Mouse (Mus musculus) neural tube, embryonic 10.5 days (tissue): Measurements from ENCODE around the gene Epb41.
A peak's percentile ranks its signal among the peaks of the same experiment; 100 is the strongest.

Experiments used
- DNase-seq: peaks from one replicate; pipeline ENCODE4 v3.0.0-alpha.2; 2017; ENCODE audit warnings: low spot score; ENCODE audit errors: extremely low spot score

The Epb41 gene

DNA sequence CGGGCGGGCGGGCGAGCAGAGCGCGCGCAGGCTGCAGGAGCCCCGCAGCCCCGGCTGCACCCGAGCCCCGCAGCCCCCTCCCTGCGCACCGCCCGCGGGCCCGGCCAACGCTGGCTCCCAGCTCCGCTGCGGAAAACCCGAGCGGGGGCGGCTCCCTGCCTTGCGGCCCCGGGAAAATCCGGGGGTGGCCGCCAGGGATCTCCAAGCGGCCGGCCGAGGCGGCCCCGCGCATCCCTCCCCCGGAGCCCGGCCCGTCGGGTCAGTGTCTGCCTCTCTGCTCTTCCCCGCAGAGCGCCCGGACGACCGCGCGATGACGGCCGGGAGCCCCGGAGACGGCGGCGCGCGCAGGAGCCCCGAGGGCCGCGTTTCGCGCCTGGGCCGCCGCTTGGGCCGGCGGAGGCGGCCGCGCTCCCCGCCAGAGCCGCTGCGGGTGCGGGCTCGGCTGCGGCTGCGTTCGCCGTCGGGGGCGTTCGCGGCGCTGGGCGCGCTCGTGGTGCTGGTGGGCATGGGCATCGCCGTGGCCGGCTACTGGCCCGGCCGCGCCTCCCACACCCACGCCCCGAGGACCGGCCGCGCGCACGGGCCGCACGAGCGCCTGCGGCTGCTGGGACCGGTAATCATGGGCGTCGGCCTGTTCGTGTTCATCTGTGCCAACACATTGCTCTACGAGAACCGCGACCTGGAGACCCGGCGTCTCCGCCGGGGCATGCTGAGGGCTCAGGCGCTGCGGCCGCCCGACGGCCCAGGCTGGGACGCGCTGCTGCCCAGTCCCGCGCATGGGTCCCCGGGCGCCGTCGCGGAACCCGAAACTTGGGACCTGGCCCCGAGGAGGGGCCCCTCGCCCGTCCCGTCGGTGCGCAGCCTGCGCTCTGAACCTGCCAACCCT lies 153.4 kb downstream of the Epb41 start, which contains the start of gene Tmem200b:
Gene Tmem200b, plus strand, starts transcription at position 311 of the 886 bp plus-strand sequence.
- DNase-seq = peak; percentile 54

- DNase-seq = peak; percentile 81
These were observed 154.3 kb downstream of the Epb41 start for GRCm38 (mm10) chr4:131920595-131921351.

GRCm38 (mm10) chr4:131920141-131920594 lies 155.0 kb downstream of the Epb41 start:
- DNase-seq = peak; percentile 73

DNA sequence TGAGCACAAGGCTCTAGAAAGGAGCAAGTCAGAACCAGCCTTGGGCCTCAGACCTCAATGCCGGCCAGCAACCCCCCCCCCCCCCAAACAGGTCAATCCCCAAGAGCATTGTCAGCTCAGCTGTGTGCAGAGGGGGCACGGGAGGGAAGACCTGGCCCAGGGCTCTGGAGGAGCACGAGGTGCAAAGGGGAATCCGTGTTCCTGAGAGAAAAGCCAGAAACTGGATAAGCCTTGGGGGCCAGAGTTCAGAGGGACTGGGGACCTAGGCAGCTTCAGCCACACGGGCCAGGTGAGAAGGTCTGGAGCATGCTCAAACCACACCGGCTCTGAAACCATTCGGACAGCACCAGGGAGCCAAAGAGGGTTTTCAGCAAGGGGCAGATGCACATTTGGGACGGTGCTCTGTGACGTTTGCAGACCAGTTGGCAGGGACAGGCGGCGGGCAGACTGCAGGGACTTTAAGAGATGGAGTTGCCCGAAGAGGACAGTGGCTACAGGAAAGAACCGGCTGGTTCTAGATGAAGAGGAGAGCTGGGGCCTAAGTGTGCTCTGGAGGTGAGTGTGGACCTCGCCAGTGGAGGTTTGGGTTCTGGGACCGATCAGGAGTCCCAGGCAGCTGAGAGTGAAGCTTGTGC lies 155.5 kb downstream of the Epb41 start:
- peak; percentile 53 for DNase-seq

GRCm38 (mm10) chr4:131918711-131919500 lies 156.2 kb downstream of the Epb41 start:
- peak; percentile 79 for DNase-seq

DNA sequence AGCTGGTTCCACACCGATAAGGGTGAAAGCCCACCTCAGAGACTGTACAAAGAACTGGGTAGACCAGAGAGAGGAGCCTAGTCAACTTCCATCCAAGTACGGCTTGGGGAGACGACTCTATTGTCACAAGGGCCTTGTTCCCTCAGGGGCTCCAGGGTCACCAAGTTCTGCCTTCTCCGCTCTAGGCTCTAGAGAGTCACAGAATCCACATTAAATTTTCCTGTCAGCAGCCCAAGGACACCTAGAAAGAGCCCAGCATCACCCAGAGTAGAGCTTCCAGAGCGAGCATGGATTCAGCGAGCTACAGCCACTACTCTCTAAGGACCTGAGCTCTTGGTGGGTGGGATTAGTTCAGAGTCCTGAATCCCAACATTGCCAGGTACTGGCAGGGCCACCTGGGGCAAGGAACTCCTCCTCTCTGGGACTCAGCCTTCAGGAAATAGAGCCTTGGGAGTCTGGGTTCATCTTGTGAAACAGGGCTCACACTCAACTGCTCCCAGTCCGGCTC lies 157.0 kb downstream of the Epb41 start:
- DNase-seq = no peak

DNA sequence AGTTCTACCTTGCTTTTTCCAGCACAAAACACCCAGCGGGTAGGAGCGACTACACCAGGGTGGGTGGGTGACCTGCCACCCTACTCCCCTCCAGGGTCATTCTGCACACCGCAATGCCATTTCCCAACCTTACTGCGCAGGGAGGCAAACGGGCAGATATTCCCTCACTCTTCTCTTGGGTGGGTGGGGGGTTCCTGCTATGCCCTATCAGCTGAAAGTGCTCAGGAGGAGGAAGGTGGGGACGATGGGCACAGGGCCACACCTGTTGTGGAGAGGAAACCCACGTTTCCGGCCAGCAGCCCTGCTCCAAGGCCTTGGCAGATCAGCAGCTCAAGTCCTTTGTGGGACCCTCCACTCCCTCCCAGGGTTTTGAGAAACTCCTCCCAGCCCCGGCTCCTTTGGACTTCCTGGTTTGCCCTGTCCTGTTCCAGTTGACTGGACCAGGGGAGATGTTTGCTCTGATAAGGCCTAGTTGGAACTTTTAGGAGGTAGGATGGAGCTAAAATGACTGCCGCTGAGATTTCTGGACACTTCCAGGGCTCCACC lies 158.0 kb downstream of the Epb41 start:
- no peak for DNase-seq

DNA sequence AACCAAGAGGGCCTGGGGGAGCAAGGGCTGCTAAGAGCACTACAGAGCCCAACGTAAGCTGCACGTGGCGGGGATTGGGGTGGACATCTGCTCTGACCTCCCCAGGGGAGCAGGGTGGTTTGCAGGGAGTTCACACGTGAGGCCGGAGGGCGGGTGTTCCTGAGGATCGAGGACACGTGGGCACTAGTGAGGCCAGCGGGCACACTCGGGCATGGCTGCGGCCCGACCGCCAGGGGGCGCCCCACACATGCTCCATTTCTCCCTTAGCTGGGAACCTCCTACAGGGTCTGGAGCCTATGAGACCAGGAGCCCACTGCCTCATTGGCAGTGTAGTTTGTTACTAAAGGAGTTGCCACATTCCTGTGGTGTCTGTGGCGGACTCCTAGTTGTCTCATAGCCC lies 158.7 kb downstream of the Epb41 start:
- peak; percentile 83 for DNase-seq

DNA sequence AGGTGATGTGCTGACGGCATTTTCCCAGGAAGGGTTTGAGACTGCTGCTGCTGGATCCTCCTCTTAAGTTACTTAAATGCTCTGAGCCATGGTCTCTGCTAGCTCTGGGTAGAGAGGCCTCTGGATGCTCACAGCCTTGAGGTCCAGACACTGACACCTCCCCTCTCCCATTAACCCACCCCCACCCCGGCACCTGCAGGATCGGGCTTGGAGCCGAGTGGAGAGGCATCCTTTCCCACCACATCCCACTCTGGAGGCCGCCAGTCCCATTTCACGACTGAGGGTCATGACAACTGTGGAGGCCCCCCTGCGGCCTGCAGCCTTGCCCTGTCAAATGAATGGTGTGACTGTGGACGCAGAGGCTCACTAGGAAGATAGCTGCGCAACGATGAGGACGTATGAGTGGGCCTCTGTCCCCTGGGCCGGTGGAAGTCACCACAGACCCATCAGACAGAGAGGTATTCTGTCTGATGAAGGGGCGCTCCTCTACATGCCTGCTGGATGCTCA lies 159.2 kb downstream of the Epb41 start:
- peak; percentile 35 for DNase-seq

DNA sequence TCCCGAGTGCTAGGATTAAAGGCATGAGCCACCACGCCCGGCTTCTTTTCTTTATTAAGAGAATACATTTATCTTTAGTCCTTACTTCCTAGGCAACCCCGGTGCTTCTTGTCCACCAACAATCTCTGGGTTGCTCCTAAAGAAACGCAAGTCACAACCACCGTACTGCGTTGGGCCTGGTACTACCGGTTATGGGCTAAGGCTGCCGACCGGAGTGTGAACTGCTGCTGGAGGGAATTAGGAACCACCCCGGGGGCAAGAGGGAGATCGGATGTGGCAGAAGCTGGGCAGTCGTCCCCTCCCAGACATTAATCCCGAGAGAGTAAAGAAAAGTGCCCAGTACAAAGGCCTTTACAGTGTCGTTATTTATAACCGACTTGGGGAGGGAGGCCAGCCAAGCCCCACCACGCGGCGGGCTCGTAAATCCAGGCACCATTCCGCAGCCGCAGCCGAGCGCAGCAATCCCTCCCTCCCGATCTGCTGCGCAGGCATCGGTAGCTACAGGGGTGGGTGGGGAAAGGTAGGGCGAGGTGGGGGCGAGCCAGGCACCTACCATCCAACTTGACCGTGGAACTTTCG lies 160.1 kb downstream of the Epb41 start:
- peak; percentile 67 for DNase-seq

DNA sequence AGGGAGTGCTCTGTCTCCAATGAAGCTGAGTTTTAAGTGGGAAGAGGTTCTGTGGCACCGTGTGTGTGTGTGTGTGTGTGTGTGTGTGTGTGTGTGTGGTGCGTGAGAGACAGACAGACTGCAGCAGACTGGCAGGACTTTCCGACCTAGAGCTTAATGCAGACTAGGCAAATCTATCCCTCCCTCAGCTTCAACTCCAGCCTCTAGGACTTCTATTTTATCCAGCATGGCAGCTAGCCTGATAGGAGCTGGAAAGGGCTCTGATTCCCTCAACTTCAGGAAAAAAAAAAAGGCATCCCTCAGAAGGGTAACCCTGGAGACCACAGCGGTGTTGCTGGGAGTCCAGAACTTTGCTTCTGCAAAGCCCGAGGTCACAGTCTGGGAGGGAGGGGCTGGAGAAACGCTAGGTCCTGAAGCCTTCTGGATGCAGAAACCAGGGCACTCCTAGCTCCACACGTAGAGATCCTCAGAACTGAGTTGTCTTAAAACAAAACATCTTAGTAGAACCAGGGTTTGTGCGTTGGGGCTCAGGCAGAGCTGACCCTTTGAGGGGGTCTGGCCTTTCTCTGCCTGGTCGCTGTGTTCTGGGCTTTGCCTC lies 161.0 kb downstream of the Epb41 start:
- peak; percentile 31 for DNase-seq

DNA sequence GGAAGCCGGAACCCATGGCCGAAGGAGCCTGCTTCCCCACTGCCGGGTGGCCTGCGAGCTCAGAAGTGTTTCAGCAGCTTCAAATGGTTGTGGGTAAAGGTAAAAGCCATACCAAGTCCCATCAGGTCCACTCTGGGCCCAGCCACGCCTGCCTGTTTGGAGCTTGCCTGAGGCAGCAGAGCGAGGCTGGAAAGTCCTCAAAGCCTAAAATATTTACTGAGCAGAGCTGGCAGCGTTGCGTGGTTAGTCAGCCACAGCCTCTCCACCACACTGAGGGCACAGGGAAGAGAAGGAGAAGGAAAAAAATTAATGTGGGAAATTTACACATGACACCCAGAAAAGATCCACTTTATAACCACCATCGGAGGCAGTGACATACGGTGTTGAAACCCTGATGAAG lies 161.6 kb downstream of the Epb41 start:
- DNase-seq = no peak

DNA sequence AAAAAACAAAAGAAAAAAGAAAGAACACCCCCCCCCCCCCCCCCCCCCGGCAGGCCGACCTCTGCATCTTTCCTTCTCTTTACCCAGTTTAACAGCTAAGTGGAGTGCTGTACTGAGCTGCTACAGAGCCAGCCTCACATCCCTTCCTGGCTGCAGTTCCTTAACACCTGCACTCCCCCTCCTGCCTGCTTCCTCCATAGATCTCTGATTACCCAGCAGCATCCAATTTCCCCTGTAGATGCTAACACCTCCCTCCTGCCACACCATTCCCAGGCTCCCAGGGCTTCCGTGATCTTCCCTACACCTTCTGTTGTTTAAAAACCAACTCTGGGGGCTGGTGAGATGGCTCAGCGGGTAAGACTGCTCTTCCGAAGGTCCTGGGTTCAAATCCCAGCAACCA lies 163.6 kb downstream of the Epb41 start:
- DNase-seq = no peak

- peak; percentile 44 for DNase-seq
These were observed 164.7 kb downstream of the Epb41 start for GRCm38 (mm10) chr4:131910237-131910994.

GRCm38 (mm10) chr4:131907912-131908311 lies 167.2 kb downstream of the Epb41 start:
- DNase-seq = no peak

- no peak for DNase-seq
These were observed 168.7 kb downstream of the Epb41 start for GRCm38 (mm10) chr4:131906423-131906822.

DNA sequence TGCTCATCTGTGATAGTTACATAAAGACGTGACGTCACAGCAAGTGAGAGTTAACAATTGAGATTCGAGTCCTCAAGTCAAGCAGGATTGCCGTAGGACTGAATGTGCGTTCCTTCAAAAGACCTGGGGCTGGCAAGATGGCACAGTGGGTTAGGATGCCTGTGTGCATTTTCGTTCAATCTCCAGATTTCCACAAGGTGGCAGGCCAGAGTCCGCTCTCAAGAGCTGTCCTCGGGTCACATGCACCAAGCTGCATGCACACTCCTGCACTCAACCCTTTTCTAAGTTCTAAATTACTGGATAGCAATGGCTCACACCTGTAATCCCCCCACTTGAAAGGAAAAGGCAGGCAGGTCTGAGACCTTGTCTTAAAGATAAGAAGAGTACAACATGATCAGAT lies 170.6 kb downstream of the Epb41 start:
- DNase-seq = peak; percentile 37

DNA sequence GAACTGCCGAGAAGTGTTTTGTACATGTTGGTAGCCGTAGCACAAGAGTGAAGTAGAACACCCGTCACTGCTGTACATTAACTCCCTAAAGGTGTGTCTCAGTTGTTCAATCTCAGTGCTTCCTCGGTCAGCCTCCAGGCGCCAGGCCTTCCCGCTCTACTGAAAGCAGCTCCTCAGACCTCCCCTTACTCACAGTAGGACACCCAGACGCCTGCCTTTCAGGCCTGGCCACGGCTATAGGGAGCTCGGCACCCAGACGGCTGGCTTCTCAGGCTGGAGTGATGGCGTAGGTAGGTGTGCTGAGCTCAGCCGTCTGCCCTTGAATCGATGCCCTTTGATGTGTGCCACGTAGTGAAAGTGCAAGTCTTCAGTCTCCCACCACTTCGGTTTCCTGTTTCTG lies 174.0 kb downstream of the Epb41 start:
- no peak for DNase-seq

GRCm38 (mm10) chr4:131899180-131899554 lies 176.0 kb downstream of the Epb41 start:
- no peak for DNase-seq
